Mouse (Mus musculus): Measurements from ENCODE around the gene Cdc42bpb.
A peak's percentile ranks its signal among the peaks of the same experiment; 100 is the strongest.

Gene Cdc42bpb

DNA sequence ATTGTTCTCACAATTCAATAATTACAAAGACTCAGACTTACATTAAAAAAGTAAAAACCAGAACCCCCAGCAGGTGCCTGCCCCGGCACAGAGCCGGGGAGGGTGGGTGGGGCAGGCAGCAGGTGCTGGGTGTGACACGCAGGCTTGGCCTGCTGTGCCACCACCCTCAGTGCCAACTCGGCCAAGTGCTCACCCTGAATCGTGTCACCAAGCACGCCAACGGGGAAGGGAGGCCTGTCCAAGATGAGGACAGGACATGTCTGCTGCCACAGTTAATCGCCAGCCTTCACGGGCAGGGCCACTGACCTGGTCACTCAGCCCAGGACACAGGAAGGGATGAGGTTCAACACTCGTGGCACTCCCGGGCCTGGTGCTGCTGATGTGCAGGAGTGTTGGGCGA is 84.5 kb downstream of the Cdc42bpb start:
- no peak for DNase-seq (ENCODE audit: low read depth, low spot score)

DNA sequence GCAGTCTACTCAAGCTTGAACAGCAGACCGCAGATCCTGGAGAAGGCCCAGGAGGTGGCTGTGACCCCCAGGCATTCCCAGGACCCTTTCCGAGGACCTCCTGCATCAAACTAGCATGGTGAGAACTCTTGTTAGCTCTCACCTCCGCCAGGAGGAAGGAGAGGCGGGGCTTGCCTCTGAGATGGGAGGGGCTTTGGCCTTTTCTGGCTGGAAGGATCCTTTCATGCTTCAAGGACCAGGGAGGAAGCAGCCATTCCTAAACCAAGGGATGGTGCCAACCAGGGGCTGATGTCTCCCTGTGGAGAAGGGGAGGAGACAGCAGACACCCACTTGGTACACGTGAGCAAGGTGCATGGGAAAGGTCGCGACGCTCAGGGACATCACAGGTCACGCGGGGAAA is 93.0 kb downstream of the Cdc42bpb start:
- peak; percentile 52 for DNase-seq (ENCODE audit: low read depth, low spot score)

GRCm38 (mm10) chr12:111283573-111283972 is 93.9 kb downstream of the Cdc42bpb start:
- DNase-seq (ENCODE audit: low read depth, low spot score): no peak

DNA sequence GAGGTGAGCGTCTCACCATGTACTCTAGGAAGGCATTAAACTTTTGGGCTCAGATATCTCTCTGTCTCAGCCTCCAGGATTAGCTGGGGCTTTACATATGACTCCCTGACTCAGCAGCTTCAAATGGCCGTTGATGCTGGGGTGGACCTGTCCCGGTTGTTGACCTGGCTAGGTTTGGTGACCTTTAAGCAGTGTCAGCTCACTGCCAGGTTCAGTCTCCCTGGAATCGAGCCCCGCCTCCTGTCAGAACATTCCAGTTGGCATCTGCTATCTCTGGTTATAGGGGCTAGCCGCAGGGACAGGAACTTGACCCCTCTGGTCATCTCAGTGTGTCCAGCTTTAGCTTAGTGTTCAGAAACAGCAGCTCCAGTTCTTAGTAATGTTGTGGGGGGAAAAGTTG is 101.1 kb downstream of the Cdc42bpb start:
- DNase-seq (ENCODE audit: low read depth, low spot score): no peak

GRCm38 (mm10) chr12:111275150-111275841 is 102.2 kb downstream of the Cdc42bpb start:
- no peak for DNase-seq (ENCODE audit: low read depth, low spot score)

GRCm38 (mm10) chr12:111274447-111275149 is 102.9 kb downstream of the Cdc42bpb start:
- DNase-seq (ENCODE audit: low read depth, low spot score): no peak

DNA sequence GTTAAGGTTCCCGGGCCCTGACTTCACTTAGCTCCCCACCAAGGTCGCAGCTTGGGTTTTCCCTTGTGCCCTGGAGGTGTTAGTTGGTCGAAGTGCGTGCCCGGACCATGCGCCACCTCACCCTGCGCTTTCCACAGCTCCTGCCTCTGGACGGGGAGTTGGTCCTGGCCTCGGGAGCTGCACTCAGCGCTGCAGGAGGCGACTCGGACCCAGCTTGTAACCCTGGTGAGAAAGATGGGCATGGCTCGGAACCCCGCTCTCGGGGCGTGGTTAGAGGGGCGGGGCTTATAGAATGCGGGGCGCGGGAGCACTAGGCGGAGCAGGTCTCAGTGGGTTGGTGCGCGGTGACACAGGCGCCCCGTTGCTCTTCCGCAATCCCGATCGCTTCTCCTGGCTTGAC is 103.5 kb downstream of the Cdc42bpb start:
- DNase-seq (ENCODE audit: low read depth, low spot score): peak; percentile 34

DNA sequence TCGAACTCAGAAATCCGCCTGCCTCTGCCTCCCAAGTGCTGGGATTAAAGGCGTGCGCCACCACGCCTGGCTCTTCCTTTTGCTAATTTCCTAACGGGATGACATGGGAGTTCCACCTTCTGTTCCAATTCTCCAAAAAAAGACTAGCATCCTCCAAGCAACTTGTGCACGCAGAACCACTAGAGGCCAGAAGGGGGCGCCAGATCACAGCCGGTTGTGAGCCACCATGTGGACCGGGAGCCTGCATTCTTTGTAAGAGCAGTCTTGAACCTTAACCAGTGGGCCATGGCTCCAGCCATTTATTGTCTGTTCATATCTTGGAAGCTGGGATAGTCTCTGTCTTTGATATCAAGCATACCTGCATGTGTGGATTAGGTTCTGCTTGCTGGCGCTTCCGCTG is 105.1 kb downstream of the Cdc42bpb start:
- peak; percentile 92 for DNase-seq (ENCODE audit: low read depth, low spot score)

GRCm38 (mm10) chr12:111271966-111272365 is 105.6 kb downstream of the Cdc42bpb start:
- DNase-seq (ENCODE audit: low read depth, low spot score): peak; percentile 65

DNA sequence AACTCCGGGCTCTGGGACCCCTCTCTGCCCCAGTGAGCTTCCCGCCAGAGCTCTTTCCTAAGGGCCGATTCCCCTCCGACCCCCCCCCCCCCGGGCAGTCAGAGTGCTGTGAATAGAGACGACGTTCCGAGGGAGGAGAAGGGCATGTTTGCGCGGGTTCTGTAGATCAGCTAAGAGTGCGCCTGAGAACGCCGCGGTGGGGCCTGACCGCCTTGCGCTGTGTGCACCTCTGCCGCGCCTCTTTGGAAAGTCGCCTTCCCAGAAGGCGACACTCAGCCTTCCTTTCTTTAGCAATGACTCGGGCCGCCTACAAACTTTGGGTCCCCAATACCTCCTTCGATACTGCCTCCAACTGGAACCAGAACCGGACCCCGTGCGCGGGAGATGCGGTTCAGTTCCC is 106.1 kb downstream of the Cdc42bpb start:
- DNase-seq (ENCODE audit: low read depth, low spot score): peak; percentile 39

DNA sequence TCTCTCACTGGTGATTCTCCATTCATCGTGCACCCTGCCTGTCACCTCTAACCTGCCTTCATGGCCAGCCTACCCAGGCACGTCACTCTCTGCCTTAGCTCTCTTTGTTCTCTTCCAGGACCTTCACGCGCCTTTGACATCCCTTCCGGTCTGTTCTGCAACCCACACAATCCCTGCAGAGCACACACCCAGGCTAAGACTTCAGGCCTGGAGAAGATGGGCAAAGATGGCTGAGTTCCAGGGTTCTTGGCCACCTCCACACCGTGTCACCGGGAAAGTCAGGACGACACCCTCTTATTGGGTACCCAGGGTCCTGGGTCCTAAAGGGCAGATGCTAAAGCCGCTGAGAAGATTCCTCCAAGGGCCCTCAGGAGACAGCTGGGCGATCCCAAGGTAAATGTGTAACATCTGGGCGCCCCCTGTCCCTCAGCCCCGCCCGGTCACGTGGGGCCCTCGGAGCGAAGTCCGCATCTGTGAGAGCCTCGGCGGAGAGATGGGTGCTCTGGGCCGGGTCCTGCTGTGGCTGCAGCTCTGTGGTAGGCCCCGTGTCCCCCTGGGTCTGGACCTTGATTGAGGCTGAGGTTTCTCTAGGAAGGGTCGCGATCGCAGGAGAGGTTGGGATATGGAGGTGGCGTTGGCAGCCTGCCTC is 106.8 kb downstream of the Cdc42bpb start, which contains the start of gene Amn:
TSS of gene Amn (plus strand) at position 467 of the 649 bp plus-strand sequence.
- peak; percentile 22 for DNase-seq (ENCODE audit: low read depth, low spot score)

DNA sequence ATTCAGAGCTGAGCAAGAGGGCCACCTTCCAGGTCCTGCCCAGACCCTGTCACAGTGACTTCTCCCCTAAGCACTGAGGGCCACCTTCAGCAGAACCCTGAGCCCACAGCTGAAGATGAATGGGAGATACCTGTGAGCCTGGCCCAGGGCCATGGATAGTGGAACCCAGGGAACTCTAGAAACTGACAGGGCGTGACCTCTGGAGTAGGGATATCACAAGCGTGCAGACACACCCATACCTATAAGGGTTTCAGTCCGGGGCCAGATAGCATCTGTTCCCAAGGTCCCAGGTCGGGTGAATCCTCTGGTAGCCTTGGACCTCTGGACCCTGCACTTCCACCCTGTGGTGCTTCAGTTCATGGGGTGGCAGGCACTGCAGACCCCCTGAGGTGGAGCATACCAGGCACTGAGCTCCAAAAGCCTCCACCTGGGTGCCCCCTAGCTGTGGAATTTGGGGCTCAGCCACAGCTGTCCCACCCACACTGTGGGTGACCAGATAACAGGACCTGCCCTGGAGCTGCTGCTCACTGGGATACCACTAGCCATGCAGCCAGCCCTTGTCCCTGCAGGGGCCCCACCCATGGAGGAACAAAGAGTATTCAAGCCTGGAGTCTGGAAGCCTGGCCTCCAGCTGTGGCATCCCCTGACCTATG is 109.7 kb downstream of the Cdc42bpb start:
- no peak for DNase-seq (ENCODE audit: low read depth, low spot score)

DNA sequence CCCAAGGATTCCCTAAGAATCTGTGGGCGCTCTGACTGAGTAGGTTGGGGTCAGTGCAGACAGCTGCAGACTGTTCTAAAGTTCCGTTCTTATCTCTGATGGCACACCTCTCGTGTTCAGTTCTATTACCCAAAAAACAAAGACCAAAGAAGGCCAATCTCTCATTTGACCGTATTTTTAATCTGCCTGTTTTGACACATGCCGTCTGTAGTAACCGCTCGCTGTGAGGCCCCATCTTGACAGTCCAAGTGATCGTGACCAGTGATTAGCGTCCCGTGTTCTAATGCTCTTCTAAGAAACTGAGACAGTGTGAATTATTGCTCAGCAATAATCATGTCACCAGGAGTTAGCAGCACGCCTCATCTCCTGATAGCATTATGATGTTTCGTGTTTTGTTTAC is 110.9 kb downstream of the Cdc42bpb start:
- no peak for DNase-seq (ENCODE audit: low read depth, low spot score)

GRCm38 (mm10) chr12:111265212-111265611 is 112.3 kb downstream of the Cdc42bpb start:
- no peak for DNase-seq (ENCODE audit: low read depth, low spot score)

DNA sequence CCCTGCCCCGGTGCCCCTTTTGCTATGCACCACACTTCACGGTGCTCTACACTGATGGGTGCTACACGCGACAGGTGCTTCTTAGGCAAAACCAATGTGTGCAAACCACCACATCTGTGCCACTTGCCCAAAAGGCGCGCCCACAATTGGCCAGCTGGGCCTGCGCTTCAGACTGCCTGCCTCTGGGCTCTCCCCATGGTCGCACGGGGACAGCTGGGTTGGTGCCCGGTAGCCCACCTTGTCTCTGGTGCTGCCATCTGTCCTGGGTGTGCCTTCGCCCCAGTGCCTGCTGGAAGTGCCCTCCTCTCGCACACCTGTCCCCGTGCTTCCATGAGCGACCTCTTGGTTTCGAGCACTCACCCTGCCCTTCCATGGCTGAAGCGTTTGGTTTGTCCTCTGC is 113.9 kb downstream of the Cdc42bpb start:
- no peak for DNase-seq (ENCODE audit: low read depth, low spot score)

- no peak for DNase-seq (ENCODE audit: low read depth, low spot score)
These were observed 126.3 kb downstream of the Cdc42bpb start for GRCm38 (mm10) chr12:111251227-111251626.

GRCm38 (mm10) chr12:111250116-111250515 is 127.4 kb downstream of the Cdc42bpb start:
- DNase-seq (ENCODE audit: low read depth, low spot score): no peak

DNA sequence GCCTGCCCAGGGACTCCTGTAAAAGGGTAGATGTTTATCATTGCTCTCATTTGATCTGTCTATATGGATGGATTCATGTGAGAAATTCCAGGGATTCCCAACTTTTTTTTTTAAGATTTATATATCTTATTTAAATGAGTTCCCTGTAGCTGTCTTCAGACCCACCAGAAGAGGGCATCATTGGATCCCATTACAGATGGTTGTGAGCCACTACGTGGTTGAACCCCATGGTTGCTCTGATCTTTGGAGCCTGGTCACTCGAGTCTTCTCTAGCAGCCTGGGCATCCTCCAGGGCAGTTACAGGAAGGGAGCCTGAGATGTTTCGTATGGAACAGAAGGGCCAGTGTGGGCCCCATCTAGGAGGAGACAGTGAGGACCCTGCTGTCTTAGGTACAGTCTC is 128.4 kb downstream of the Cdc42bpb start:
- no peak for DNase-seq (ENCODE audit: low read depth, low spot score)

- DNase-seq (ENCODE audit: low read depth, low spot score): no peak
These were observed 130.6 kb downstream of the Cdc42bpb start for GRCm38 (mm10) chr12:111246808-111247464.

DNA sequence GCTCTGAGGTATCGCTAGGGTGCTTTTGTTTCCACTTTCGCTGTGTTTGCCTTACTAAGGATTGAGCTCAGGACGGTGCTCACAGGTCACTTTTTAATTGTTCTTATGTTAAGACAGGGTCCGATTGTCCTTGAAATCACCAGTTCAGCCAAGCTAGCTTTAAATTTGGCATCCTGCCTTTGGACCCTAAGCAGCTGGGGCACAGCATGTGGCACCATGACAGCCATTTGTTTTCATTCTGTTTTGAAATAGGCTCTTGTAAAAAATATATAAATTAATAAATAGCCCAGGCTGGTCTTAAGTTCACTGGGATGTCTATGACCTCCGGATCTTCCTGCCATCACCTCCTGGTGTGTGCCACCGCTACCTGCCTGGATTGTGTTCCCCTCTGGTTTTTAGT is 132.4 kb downstream of the Cdc42bpb start:
- DNase-seq (ENCODE audit: low read depth, low spot score): no peak

- no peak for DNase-seq (ENCODE audit: low read depth, low spot score)
These were observed 133.8 kb downstream of the Cdc42bpb start for GRCm38 (mm10) chr12:111243733-111244132.

Data from ES-CJ7 (cell line).